Mouse (Mus musculus): ENCODE measurements around the gene Psme1. TPM values are rescaled to one million over a fixed set of nuclear protein-coding genes. Genes with fewer than 3 reads are reported as not detected.
A peak's percentile ranks its signal among the peaks of the same experiment; 100 is the strongest.

The Psme1 gene
- polyA plus RNA-seq, 1 experiment from 2014 or later = 167 TPM

- H3K36me3 ChIP-seq = peaks cover 29% of the 10 kb centered on the region
- peaks cover 45% of the 10 kb centered on the region for H3K4me1 ChIP-seq (replicated peaks)
- H3K4me2 ChIP-seq = peak overlapping the region; percentile 93
- no peaks in the 10 kb centered on the region for H3K9me3 ChIP-seq
- H3K27ac ChIP-seq (replicated peaks) = peak overlapping the region; percentile 96; the same call in 1 of the 2 replicates
- H3K27me3 ChIP-seq = no peaks in the 10 kb centered on the region
- ATAC-seq (ENCODE audit: low read depth) = no peak
- H3K4me3 ChIP-seq = peak overlapping the region; percentile 72
- peak overlapping the region; percentile 91 for H3K9ac ChIP-seq
- WGBS = 90% methylated on average over 11 of the region's 11 CpGs
Observed at GRCm38 (mm10) chr14:55589771-55590448, 12.0 kb downstream of the Psme1 start.

GRCm38 (mm10) chr14:55590748-55591330, 12.9 kb downstream of the Psme1 start, which contains the start of gene Psme2:
Psme2 (minus strand) TSS chr14:55591113.
- H3K9me3 ChIP-seq = no peaks in the 10 kb centered on the region
- H3K27me3 ChIP-seq = no peaks in the 10 kb centered on the region
- peak within 1 kb of the TSS; percentile 93 for H3K4me2 ChIP-seq
- H3K4me1 ChIP-seq (replicated peaks) = peaks cover 37% of the 10 kb centered on the region
- H3K27ac ChIP-seq (replicated peaks) = peak within 1 kb of the TSS; percentile 96
- peak within 1 kb of the TSS; percentile 72 for H3K4me3 ChIP-seq
- H3K36me3 ChIP-seq = peaks cover 38% of the 10 kb centered on the region
- peak within 1 kb of the TSS; percentile 91 for H3K9ac ChIP-seq
- peak; percentile 97 for ATAC-seq (ENCODE audit: low read depth)
- WGBS = 1% methylated on average over 22 of the region's 22 CpGs

- peak within 1 kb of the TSS; percentile 72 for H3K4me3 ChIP-seq
- H3K27ac ChIP-seq (replicated peaks) = peak within 1 kb of the TSS; percentile 96
- peaks cover 37% of the 10 kb centered on the region for H3K4me1 ChIP-seq (replicated peaks)
- peak; percentile 94 for ATAC-seq (ENCODE audit: low read depth)
- peak within 1 kb of the TSS; percentile 91 for H3K9ac ChIP-seq
- no peaks in the 10 kb centered on the region for H3K27me3 ChIP-seq
- no peaks in the 10 kb centered on the region for H3K9me3 ChIP-seq
- peak within 1 kb of the TSS; percentile 93 for H3K4me2 ChIP-seq
- WGBS = under 1% methylated on average over 33 of the region's 33 CpGs
- H3K36me3 ChIP-seq = peaks cover 44% of the 10 kb centered on the region
Observed at GRCm38 (mm10) chr14:55591331-55591891, 13.5 kb downstream of the Psme1 start, which contains the start of gene Rnf31. Rnf31 (plus strand) TSS chr14:55591708.

- WGBS = 4% methylated on average over 16 of the region's 16 CpGs
- Histone ChIP-seq H3K4me1 (replicated peaks) (peaks cover 37% of the 10 kb centered on the region), H3K9ac (peak overlapping the region; percentile 91), H3K9me3 (no peaks in the 10 kb centered on the region), H3K4me2 (peak overlapping the region; percentile 93), H3K27me3 (no peaks in the 10 kb centered on the region), H3K4me3 (peak overlapping the region; percentile 72), H3K36me3 (peaks cover 49% of the 10 kb centered on the region), H3K27ac (replicated peaks) (peak overlapping the region; percentile 96)
- ATAC-seq (ENCODE audit: low read depth) = no peak
Observed at GRCm38 (mm10) chr14:55592226-55592625, 14.3 kb downstream of the Psme1 start.

- ATAC-seq (ENCODE audit: low read depth) = no peak
- H3K9me3 ChIP-seq = no peaks in the 10 kb centered on the region
Observed at GRCm38 (mm10) chr14:55596036-55596690, 18.2 kb downstream of the Psme1 start.

GRCm38 (mm10) chr14:55598521-55599390, 20.8 kb downstream of the Psme1 start:
- Histone ChIP-seq H3K4me2 (no peak overlapping the region), H3K27me3 (no peaks in the 10 kb centered on the region), H3K9me3 (no peaks in the 10 kb centered on the region), H3K27ac (replicated peaks) (no peak overlapping the region), H3K36me3 (peaks cover 96% of the 10 kb centered on the region), H3K4me3 (no peak overlapping the region), H3K9ac (no peak overlapping the region), H3K4me1 (replicated peaks) (peaks cover 7% of the 10 kb centered on the region)
- no peak for ATAC-seq (ENCODE audit: low read depth)
- WGBS = 95% methylated on average over 21 of the region's 21 CpGs

More at GRCm38 (mm10) chr14:55596036-55596690, 18.2 kb downstream of the Psme1 start:
- no peak overlapping the region for H3K9ac ChIP-seq
- H3K4me3 ChIP-seq = no peak overlapping the region
- 77% methylated on average over 13 of the region's 13 CpGs for WGBS
- H3K36me3 ChIP-seq = peaks cover 71% of the 10 kb centered on the region
- no peaks in the 10 kb centered on the region for H3K27me3 ChIP-seq
- no peak overlapping the region for H3K4me2 ChIP-seq
- peaks cover 21% of the 10 kb centered on the region for H3K4me1 ChIP-seq (replicated peaks)
- no peak overlapping the region for H3K27ac ChIP-seq (replicated peaks)

GRCm38 (mm10) chr14:55603271-55603632, 25.3 kb downstream of the Psme1 start, which contains the start of gene Irf9:
Irf9 (plus strand) TSS chr14:55603571.
- 89% methylated on average over 7 of the region's 7 CpGs for WGBS
- Histone ChIP-seq H3K9me3 (no peaks in the 10 kb centered on the region), H3K36me3 (peaks cover 93% of the 10 kb centered on the region), H3K27me3 (no peaks in the 10 kb centered on the region), H3K4me3 (peak within 1 kb of the TSS; percentile 30), H3K27ac (replicated peaks) (peak within 1 kb of the TSS; percentile 55; the same call in 1 of the 2 replicates), H3K9ac (0 out of 2 replicates have a peak within 1 kb of the TSS, but pooled peaks have one; percentile 18), H3K4me1 (replicated peaks) (peaks cover 12% of the 10 kb centered on the region), H3K4me2 (peak within 1 kb of the TSS; percentile 50)
- ATAC-seq (ENCODE audit: low read depth) = 0 out of 2 replicates have a peak, but pooled peaks have one; percentile 16

- H3K9ac ChIP-seq = 0 out of 2 replicates have a peak overlapping the region, but pooled peaks have one; percentile 18
- H3K4me3 ChIP-seq = peak overlapping the region; percentile 30
- WGBS = 23% methylated on average over 19 of the region's 19 CpGs
Observed at GRCm38 (mm10) chr14:55603633-55604576, 26.0 kb downstream of the Psme1 start.

GRCm38 (mm10) chr14:55604823-55605222, 26.9 kb downstream of the Psme1 start:
- Histone ChIP-seq H3K9ac (no peak overlapping the region), H3K36me3 (peaks cover 93% of the 10 kb centered on the region), H3K27ac (replicated peaks) (no peak overlapping the region), H3K4me3 (no peak overlapping the region), H3K4me1 (replicated peaks) (peaks cover 12% of the 10 kb centered on the region), H3K27me3 (no peaks in the 10 kb centered on the region), H3K9me3 (no peaks in the 10 kb centered on the region), H3K4me2 (no peak overlapping the region)
- 82% methylated on average over 11 of the region's 11 CpGs for WGBS
- ATAC-seq (ENCODE audit: low read depth) = no peak

More at GRCm38 (mm10) chr14:55603633-55604576, 26.0 kb downstream of the Psme1 start:
- Histone ChIP-seq H3K27ac (replicated peaks) (peak overlapping the region; percentile 55; the same call in 1 of the 2 replicates), H3K4me2 (peak overlapping the region; percentile 50), H3K36me3 (peaks cover 93% of the 10 kb centered on the region), H3K4me1 (replicated peaks) (peaks cover 12% of the 10 kb centered on the region), H3K27me3 (no peaks in the 10 kb centered on the region), H3K9me3 (no peaks in the 10 kb centered on the region)
- peak; percentile 85 for ATAC-seq (ENCODE audit: low read depth)

GRCm38 (mm10) chr14:55605743-55606459, 28.0 kb downstream of the Psme1 start:
- Histone ChIP-seq H3K9ac (no peak overlapping the region), H3K36me3 (peaks cover 89% of the 10 kb centered on the region), H3K4me2 (no peak overlapping the region), H3K9me3 (no peaks in the 10 kb centered on the region), H3K4me1 (replicated peaks) (peaks cover 12% of the 10 kb centered on the region), H3K27ac (replicated peaks) (no peak overlapping the region), H3K27me3 (no peaks in the 10 kb centered on the region), H3K4me3 (no peak overlapping the region)
- ATAC-seq (ENCODE audit: low read depth) = no peak
- WGBS = 93% methylated on average over 16 of the region's 16 CpGs

All from neural tube, embryonic 13.5 days (tissue).